8 mouse cellular contexts compared by ENCODE assay signal in the genomic region with DNA sequence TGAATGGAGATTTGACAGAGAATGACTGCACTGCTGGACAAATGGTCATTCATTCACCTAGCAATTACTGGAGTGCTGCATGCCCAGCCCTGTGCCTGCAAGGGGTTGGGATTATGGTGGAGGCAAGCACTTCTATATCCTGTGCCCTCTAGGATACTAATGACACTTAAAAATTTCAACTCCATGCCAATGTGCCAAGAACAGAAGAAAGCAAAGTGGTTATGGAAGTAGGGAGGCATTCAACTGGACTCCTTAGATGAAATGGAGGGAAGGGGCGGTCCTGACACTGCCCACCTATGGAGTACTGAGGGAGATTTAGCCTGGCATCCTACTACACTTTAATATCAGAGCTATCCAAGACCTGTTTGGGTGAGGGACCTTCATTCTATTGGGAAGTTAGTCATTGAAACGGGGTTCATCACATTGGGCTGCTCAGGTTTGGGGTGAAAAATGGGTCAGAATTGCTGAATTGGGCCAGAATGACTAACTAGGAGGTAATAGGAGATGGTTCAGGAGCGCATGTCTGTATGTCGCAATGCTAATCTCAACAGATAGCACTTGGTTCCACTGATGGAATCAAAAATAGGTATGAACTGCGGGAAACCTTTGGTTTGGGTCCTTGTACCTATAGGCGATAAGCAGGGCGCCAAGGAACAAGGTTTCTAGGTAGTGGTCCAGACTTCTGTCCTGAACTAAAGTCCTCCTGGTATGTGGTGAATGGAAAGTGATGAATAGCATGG. TPM values are rescaled to one million over a fixed set of nuclear protein-coding genes. Genes with fewer than 3 reads are reported as not detected.
A peak's percentile ranks its signal among the peaks of the same experiment; 100 is the strongest.
DNase-seq lines count a peak whose midpoint lies in the region; ATAC-seq and TF ChIP-seq lines count a peak whose summit lies in the region.

No protein-coding gene starts in this region.

- 60% methylated on average over 7 of the region's 7 CpGs for WGBS in heart, embryonic 11.5 days (ENCODE audit: insufficient replicate concordance)
- WGBS in hindbrain, embryonic 10.5 days: 71% methylated on average over 7 of the region's 7 CpGs
- WGBS in macrophage (ENCODE audit: missing documents): 79% methylated on average over 7 of the region's 7 CpGs

- peak overlapping the region; percentile 85 for H3K27ac ChIP-seq in heart, embryonic 11.5 days (ENCODE audit: low read depth, low read length)
- peak overlapping the region; percentile 46 for H3K27ac ChIP-seq in MEL (ENCODE audit: control insufficient read depth, low read depth, low read length)
- peak overlapping the region; percentile 86 for H3K27ac ChIP-seq in hindbrain, embryonic 10.5 days
- H3K27ac ChIP-seq in macrophage: peak overlapping the region; percentile 57

- TF ChIP-seq POLR2A in MEL (IDR thresholded peaks at IDR 0.05; ENCODE audit: control insufficient read depth in 1 of 2, insufficient read depth in 1 of 2, low read depth in 1 of 2, low read length in 2 of 2, poor library complexity in 1 of 2): no peak

- peak overlapping the region; percentile 84 for H3K9ac ChIP-seq in heart, embryonic 11.5 days (ENCODE audit: low read depth, low read length)
- peak overlapping the region; percentile 80 for H3K9ac ChIP-seq in MEL (ENCODE audit: control insufficient read depth, low read depth, low read length, poor library complexity, severe bottlenecking)

- H3K4me2 ChIP-seq in heart, embryonic 11.5 days: peak overlapping the region; percentile 74

- no peak for ATAC-seq in heart, embryonic 11.5 days (replicated peaks; ENCODE audit: insufficient number of reproducible peaks, low FRiP score, low TSS enrichment)
- no peak for ATAC-seq in CD4-positive, CD25-positive, alpha-beta regulatory T cell, adult 4 months

- TF ChIP-seq RAD21 in MEL (IDR thresholded peaks at IDR 0.05; ENCODE audit: low read depth, low read length): no peak

- peaks cover 34% of the 10 kb centered on the region for H3K79me2 ChIP-seq in MEL (ENCODE audit: control insufficient read depth, insufficient read depth, low read length, poor library complexity)
- peaks cover 34% of the 10 kb centered on the region for H3K79me2 ChIP-seq in macrophage (ENCODE audit: inconsistent target)

- H3K4me3 ChIP-seq in heart, embryonic 11.5 days (ENCODE audit: low read depth, low read length): peak overlapping the region; percentile 96
- H3K4me3 ChIP-seq in MEL (ENCODE audit: control insufficient read depth in 1 of 2, insufficient read depth in 1 of 2, low read depth in 2 of 2, low read length in 2 of 2) (peak overlapping the region; percentile 67 to 91), macrophage (ENCODE audit: inconsistent target) (peak overlapping the region; percentile 73)
- peak overlapping the region; percentile 92 for H3K4me3 ChIP-seq in hindbrain, embryonic 10.5 days

- intact Hi-C loops in heart, postnatal 14 days (cut with DNase I): loop anchor here (10.0 kb wide), 1 partner anchor 286 kb away; no protein-coding TSS in a partner anchor

- no peak for TF ChIP-seq EP300 in MEL (IDR thresholded peaks at IDR 0.05; ENCODE audit: low read depth in 1 of 2, low read length in 2 of 2)

- no peaks in the 10 kb centered on the region for H3K9me3 ChIP-seq in heart, embryonic 11.5 days (replicated peaks; ENCODE audit: control insufficient read depth, low read length)
- H3K9me3 ChIP-seq in MEL (replicated peaks; ENCODE audit: insufficient read depth, low read length): no peaks in the 10 kb centered on the region
- no peaks in the 10 kb centered on the region for H3K9me3 ChIP-seq in hindbrain, embryonic 10.5 days

- 0 out of 2 replicates have a peak, but pooled peaks cover 2% of the 10 kb centered on the region for H3K36me3 ChIP-seq in heart, embryonic 11.5 days (ENCODE audit: control insufficient read depth, insufficient read depth, low read length)
- H3K36me3 ChIP-seq in MEL (ENCODE audit: control insufficient read depth in 1 of 2, insufficient read depth in 2 of 2, low read length in 2 of 2) (peaks cover 8 to 25% of the 10 kb centered on the region in 2 experiments), macrophage (ENCODE audit: inconsistent target) (no peaks in the 10 kb centered on the region)
- peaks cover 20% of the 10 kb centered on the region for H3K36me3 ChIP-seq in hindbrain, embryonic 10.5 days

- no peak for DNase-seq in heart, postnatal 14 days
- DNase-seq in MEL (ENCODE audit: low read depth, low spot score): no peak
- no peak for DNase-seq in hindbrain, embryonic 10.5 days (ENCODE audit: low spot score)
- DNase-seq in thymus, postnatal 25 days: no peak
- no peak for DNase-seq in gastrocnemius, adult 8-10 months (ENCODE audit: low spot score in 2 of 2)

- no peak for TF ChIP-seq CTCF in MEL (IDR thresholded peaks at IDR 0.05 in 2 of 3, conservative IDR thresholded peaks at IDR 0.05 in 1 of 3; ENCODE audit: control insufficient read depth in 1 of 3, insufficient read depth in 1 of 3, low read depth in 2 of 3, low read length in 3 of 3, poor library complexity in 1 of 3, severe bottlenecking in 1 of 3)

- peaks cover 16% of the 10 kb centered on the region for H3K4me1 ChIP-seq in heart, embryonic 11.5 days (ENCODE audit: control insufficient read depth, insufficient read depth, low read length)
- peaks cover 11 to 17% of the 10 kb centered on the region in 2 experiments for H3K4me1 ChIP-seq in MEL (ENCODE audit: control insufficient read depth in 1 of 2, insufficient read depth in 2 of 2, low read length in 2 of 2)
- H3K4me1 ChIP-seq in hindbrain, embryonic 10.5 days (replicated peaks): peaks cover 31% of the 10 kb centered on the region

- H3K27me3 ChIP-seq in heart, embryonic 11.5 days (ENCODE audit: control insufficient read depth, insufficient read depth, low read length): no peaks in the 10 kb centered on the region
- H3K27me3 ChIP-seq in MEL (ENCODE audit: control insufficient read depth in 1 of 2, insufficient read depth in 2 of 2, low read length in 2 of 2): no peaks in the 10 kb centered on the region
- H3K27me3 ChIP-seq in hindbrain, embryonic 10.5 days (ENCODE audit: insufficient read depth, poor library complexity, severe bottlenecking): no peaks in the 10 kb centered on the region

TF ChIP-seq in MEL, 35 proteins besides CTCF, POLR2A, EP300 and RAD21:
- TF ChIP-seq POLR2AphosphoS2 (IDR thresholded peaks at IDR 0.05; ENCODE audit: low read length) (0 out of 2 replicates have a peak, but pooled peaks have one; percentile 24), TCF12 (IDR thresholded peaks at IDR 0.05; ENCODE audit: low read depth, low read length) (no peak), SMC3 (IDR thresholded peaks at IDR 0.05; ENCODE audit: low read depth, low read length) (no peak)
TF ChIP-seq in MEL: peak in this region for 1.

RNA-seq across cellular contexts. Expression of a gene that starts 1.0 kb away (rescaled TPM):
- polyA plus RNA-seq in heart, embryonic 11.5 days (2014; fragmentation: Nextera tagmentation; extraction: Ambion mirVana): 9.4 and 12.0 TPM in 2 replicates
- 10 to 100 TPM; 32.6 to 36.6 TPM for total RNA-seq in heart, postnatal 14 days (2021)
- 10.9 and 12.2 TPM in 2 replicates for total RNA-seq in MEL (2012; rRNA removed)
- polyA plus RNA-seq in MEL (2012; ENCODE audit: insufficient read depth in 1 of 2, insufficient read length in 2 of 2, low read depth in 1 of 2, low replicate concordance in 2 of 2, missing spikeins in 1 of 2): 100 to 1,000 TPM in 1 of 2 experiments, 10 to 100 TPM in 1; 37.1 to 317 TPM
- 13.2 and 13.3 TPM in 2 replicates for polyA plus RNA-seq in hindbrain, embryonic 10.5 days (2016; fragmentation: Nextera tagmentation; extraction: Ambion mirVana)
- total RNA-seq in macrophage (2018; cell fraction: chromatin; rRNA removed): 100 to 1,000 TPM; 118 to 250 (median 176) TPM
- 10 to 100 TPM; 18.5 to 35.6 (median 25.8) TPM for total RNA-seq in macrophage (2018; cell fraction: cytosol; rRNA removed)
- total RNA-seq in macrophage (2018; cell fraction: nucleus; rRNA removed): 100 to 1,000 TPM in 11 of 26 experiments, 10 to 100 TPM in 15; 47.7 to 158 (median 88.4) TPM
- polyA plus RNA-seq in macrophage (2018): 18.5 to 47.9 TPM (median 18.6 TPM) in 3 replicates
- polyA plus RNA-seq in CD4-positive, CD25-positive, alpha-beta regulatory T cell, adult 4 months (2017; shearing (Covaris generic)): 10 to 100 TPM; 16.5 to 18.3 TPM
- 10 to 100 TPM; 11.0 to 14.2 (median 11.5) TPM for total RNA-seq in gastrocnemius, adult 8-10 months (2022)

RNA-seq across cellular contexts. Expression of a gene that starts 32.6 kb away (rescaled TPM):
- 125 and 143 TPM in 2 replicates for polyA plus RNA-seq in heart, embryonic 11.5 days (2014; fragmentation: Nextera tagmentation; extraction: Ambion mirVana)
- total RNA-seq in heart, postnatal 14 days (2021): 10 to 100 TPM; 38.0 to 38.2 TPM
- total RNA-seq in MEL (2012; rRNA removed): 130 and 150 TPM in 2 replicates
- 100 to 1,000 TPM in 1 of 2 experiments, not detected in 1; 184 TPM for polyA plus RNA-seq in MEL (2012; ENCODE audit: insufficient read depth in 1 of 2, insufficient read length in 2 of 2, low read depth in 1 of 2, low replicate concordance in 2 of 2, missing spikeins in 1 of 2)
- polyA plus RNA-seq in hindbrain, embryonic 10.5 days (2016; fragmentation: Nextera tagmentation; extraction: Ambion mirVana): 181 and 193 TPM in 2 replicates
- 100 to 1,000 TPM; 104 to 217 (median 170) TPM for total RNA-seq in macrophage (2018; cell fraction: chromatin; rRNA removed)
- 100 to 1,000 TPM in 14 of 26 experiments, 10 to 100 TPM in 12; 75.5 to 132 (median 104) TPM for total RNA-seq in macrophage (2018; cell fraction: cytosol; rRNA removed)
- 100 to 1,000 TPM in 22 of 26 experiments, 10 to 100 TPM in 4; 75.2 to 202 (median 143) TPM for total RNA-seq in macrophage (2018; cell fraction: nucleus; rRNA removed)
- polyA plus RNA-seq in macrophage (2018): 52.5 to 83.1 TPM (median 60.3 TPM) in 3 replicates
- 100 to 1,000 TPM; 105 to 132 TPM for polyA plus RNA-seq in CD4-positive, CD25-positive, alpha-beta regulatory T cell, adult 4 months (2017; shearing (Covaris generic))
- 10 to 100 TPM; 14.0 to 17.5 (median 15.9) TPM for total RNA-seq in gastrocnemius, adult 8-10 months (2022)
